Mouse (Mus musculus) frontal cortex, postnatal 25 days (tissue): ENCODE data around the gene Actr6.
"Not testable (repeated sequence)": the region's sequence is repeated elsewhere in the genome, so short reads cannot be mapped to it uniquely, and the experiment has no call there.

Experiments
- DNase-seq, 2 experiments: peaks; one replicate each; pipeline ENCODE4 v3.0.0; 2022; ENCODE audit warnings: low spot score in 2 of 2

Actr6 gene

GRCm38 (mm10) chr10:89737887-89738286, 5.8 kb upstream of the Actr6 start:
- no peak for DNase-seq

GRCm38 (mm10) chr10:89737092-89737491, 5.0 kb upstream of the Actr6 start:
- no peak for DNase-seq

GRCm38 (mm10) chr10:89731341-89731740, 754 bp downstream of the Actr6 start:
- DNase-seq = no peak

DNA sequence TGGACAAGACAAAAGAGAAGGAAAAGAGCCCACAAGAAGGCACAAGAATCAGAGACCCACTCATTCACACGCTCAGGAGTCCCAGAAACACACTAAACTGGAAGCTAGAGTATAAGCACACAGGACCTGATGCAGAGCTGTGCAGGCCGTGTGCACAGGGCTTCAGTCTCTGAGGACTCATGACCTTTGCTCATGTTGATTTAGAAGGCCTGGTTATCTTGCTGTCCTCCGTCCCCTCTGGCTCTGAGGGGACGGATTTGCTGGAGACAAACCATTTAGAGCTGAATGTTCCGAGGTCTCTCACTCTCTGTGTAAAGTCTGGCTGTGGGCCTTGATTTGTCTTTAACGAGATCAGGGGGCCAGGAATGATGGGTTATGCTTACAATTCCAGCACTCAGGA, 1.7 kb downstream of the Actr6 start:
- no peak for DNase-seq

DNA sequence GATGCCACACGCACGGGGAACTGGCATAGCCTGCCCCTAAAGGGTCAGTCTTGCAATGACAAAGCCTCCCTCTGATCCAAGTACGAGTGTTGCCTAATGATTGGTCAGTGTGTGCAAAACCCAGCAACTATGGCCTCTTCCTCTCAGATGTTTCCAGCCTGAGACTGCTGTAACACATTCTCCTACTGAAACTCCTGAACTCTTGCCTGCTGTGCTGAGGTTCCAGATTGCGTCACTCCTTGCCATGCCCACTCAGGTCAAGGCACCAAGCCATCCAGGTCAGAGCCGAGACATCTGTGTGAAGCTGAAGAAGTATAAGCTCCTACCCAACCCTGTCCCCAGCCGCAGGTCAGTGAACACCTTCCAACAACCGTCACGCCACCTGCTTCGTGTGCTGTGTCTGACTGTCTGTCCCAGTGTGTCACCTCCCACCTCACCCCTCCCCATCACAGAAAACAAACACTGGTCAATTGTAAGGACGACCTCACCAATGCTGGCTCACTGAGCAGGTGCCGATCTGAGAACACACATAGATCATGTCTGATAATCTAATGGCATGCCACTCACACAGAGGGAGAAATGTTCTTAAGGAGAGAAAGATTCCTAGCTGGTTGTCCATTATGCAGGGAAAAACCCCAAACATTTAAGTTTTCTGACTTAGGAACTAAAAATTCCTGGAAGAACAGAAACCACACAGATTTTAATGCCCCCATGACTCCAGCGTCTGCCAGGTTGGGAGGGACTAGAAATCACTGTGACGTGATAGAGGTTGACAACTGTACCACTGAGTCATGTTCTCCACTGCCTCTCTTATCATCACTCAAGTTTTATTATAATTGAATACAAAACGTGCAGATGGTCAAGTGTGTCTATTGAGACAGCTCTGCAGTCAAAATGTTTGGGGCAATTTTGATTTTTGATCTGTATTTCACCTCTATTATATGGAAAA, 9.6 kb downstream of the Actr6 start:
- no peak for DNase-seq

DNA sequence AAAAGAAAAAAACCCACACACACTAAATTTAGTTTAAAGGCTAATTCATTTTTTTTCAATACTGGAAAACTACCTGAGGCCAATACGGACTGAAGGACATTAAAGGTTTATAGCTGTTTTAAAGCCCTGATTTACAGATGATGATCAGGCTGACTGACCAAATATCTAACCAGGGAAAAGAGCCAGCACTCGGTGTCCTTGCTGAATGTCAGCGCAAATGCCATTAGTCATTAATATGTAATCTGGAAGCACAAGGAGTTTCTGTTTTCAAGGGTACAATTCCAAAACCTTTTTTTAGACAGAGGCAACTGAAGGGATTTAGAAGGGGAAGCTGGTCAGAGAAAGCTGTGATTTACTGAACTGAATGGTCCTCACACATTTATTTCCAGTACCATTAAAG, 11.3 kb downstream of the Actr6 start:
- no peak for DNase-seq

- DNase-seq = no peak
Observed at GRCm38 (mm10) chr10:89720252-89720651, 11.8 kb downstream of the Actr6 start.

DNA sequence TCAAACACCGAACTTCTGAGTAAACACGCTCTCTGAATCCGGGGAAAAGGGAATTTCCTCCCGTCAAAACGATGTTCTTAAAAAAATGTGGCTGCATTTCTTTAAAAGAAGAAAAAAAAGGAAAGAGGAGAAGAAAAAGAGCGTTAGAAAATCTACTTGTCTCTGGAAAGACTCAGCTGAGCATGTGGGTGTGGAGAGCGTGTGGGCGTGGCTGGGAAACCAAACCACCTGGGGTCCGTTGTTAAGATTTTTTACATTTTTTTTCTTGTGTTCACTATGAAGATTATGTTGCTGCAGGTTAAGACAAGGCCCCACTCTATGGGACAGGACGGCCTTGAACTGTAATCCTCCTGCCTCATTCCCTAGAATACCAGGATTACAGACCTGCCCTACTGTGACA, 17.2 kb downstream of the Actr6 start:
- DNase-seq = no peak

GRCm38 (mm10) chr10:89708720-89709119, 23.4 kb downstream of the Actr6 start:
- DNase-seq = no peak

GRCm38 (mm10) chr10:89707397-89707796, 24.7 kb downstream of the Actr6 start:
- DNase-seq = no peak

GRCm38 (mm10) chr10:89703042-89703441, 29.1 kb downstream of the Actr6 start:
- no peak for DNase-seq

DNA sequence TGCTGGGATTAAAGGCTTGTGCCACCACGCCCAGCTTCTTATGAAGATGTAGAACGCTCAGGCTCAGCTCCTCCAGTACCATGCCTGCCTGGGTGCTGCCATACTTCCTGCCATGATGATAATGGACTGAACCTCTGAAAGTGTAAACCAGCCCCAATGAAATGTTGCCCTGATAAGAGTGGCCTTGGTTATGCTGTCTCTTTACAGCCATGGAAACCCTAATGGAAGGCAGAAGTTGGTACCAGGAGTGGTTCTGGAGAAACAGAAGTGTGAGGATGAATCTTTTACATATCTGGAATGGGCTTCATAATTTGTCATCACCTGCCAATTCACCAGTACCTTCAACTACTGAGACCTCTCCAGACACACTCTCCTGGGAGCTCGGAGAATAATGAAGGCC, 34.1 kb downstream of the Actr6 start:
- no peak for DNase-seq

- DNase-seq = not testable (repeated sequence)
Observed at GRCm38 (mm10) chr10:89696270-89696669, 35.8 kb downstream of the Actr6 start.

DNA sequence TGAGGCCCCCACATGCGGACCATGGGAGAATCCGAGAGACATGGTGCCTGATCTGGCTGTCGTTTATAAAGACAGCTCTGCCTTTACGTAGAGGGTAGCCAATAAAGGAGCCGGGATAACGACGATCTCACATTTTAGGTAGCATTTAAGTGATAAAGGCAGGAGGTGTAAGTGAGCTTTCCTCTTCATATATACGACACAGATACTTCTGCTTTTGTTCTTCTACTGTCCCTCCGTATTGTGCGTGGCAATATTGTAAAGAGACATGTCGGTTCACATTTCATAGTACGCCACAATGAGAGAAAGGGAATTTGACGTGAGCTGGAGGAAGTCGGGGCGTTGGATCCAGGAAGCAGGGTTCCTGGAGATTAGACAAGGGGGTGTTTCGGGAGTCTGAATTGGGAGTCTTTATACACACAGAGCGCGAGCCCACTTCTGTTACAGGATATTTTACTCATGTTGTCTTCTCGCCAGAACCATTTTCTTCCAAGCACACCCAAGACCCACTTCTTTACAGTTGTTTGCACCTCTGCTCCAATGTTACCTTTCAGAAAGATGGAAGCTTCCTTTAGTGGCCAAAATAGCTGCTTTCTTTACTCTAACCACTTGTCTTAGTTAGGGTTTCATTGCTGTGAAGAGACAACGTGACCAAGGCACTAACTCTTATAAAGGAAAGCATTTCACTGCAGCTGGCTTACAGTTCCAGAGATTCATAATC, 36.7 kb downstream of the Actr6 start:
- no peak for DNase-seq

- no peak for DNase-seq
Observed at GRCm38 (mm10) chr10:89690021-89690420, 42.1 kb downstream of the Actr6 start.

- no peak for DNase-seq
Observed at GRCm38 (mm10) chr10:89687455-89687854, 44.6 kb downstream of the Actr6 start.

GRCm38 (mm10) chr10:89686139-89686808, 45.8 kb downstream of the Actr6 start, which contains the start of gene Scyl2:
Gene Scyl2, minus strand, starts transcription at chr10:89686285.
- DNase-seq = peak; percentile 77 to 88

DNA sequence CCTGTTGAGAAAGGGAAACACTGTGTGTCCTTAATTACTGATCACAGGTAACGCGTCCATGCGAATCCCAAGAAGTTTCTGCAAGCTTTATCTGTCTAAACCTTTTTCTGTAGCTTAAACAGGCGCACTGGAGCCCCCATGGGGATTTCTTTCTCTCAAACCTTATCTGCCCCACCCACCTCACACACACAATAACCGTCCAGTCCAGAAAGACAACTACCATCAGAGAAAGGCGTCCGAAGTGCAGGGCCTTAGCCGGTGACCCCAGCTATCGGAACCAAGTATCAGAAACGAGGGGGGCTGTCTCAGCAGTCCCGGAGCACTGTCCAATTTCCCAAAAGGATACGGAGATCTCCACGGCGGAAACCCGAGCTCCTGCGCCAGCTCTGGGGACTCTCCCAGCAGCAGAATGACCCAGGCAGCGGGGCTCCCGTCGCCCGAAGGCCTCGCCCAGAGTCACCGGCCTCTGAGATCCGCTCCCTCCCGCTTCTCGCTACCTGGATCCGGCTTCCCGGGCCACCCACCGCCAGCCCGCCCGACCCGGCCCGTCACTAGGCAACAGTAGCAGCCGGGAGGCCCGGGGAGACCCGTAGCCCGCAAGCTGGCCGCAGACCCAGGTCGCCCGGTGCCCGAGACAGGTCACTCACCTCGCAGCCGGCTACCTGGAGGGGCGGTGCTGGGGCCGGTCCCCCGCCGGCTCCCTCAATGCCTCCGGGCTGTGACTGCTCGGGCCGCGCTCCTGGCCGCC, 46.5 kb downstream of the Actr6 start:
- no peak for DNase-seq

DNA sequence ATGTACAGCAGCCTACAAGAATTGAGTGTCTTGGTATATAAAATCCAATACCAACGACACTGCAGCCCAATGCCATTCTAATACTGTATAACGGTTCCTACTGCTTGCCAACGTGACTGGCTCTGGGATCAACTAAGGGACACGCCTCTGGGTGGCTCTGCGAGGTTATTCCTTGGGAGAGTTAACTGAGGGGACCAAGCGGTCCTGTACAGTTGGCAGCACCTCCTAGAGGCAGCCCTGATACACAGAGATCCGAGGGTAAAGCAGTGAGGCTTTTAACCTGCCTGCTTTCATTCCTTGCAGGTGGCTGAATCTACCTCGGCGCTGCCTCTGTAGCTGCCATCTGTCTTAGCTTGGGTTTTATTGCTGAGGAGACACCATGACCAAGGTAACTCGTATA, 49.1 kb downstream of the Actr6 start:
- DNase-seq = no peak

DNA sequence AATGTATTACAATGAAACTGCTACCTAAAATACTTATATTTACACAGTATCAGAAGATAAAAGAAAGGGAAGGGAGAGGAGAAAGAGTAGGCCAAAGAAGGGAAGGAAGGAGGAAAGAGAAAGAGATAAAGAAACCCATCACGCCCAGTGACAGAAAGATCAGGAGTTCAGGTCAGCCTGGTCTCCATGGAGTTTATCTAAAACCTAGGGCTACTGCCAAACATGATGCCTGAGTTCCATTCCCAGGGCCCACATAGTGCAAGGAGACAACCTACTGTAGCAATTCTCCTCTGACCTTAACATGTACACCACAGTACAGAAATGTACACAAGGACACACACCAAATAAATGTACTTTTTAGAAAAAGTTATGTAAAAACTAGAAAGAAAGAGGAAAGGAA, 49.9 kb downstream of the Actr6 start:
- DNase-seq = no peak

- DNase-seq = no peak
Observed at GRCm38 (mm10) chr10:89681706-89682105, 50.4 kb downstream of the Actr6 start.

- DNase-seq = no peak
Observed at GRCm38 (mm10) chr10:89680517-89680916, 51.6 kb downstream of the Actr6 start.
